Mouse (Mus musculus) bone marrow macrophage, adult 2 months (primary cell): ENCODE measurements at regions not wholly inside any gene's neighbourhood (a gene's known extent, or its start where the extent isn't known, plus 50 kb on each side); places are given as distances from the start of the nearest gene placed in this dataset.

Source experiments
- CTCF ChIP-seq: IDR thresholded peaks from 2 replicates; pipeline ENCODE4 v1.5.1; 2012; ENCODE audit warnings: low read depth, mild to moderate bottlenecking, low read length, moderate library complexity
- POLR2A ChIP-seq: IDR thresholded peaks from 2 replicates; pipeline ENCODE4 v1.6.1; 2012; ENCODE audit warnings: mild to moderate bottlenecking, low read depth, low read length, borderline replicate concordance

- TF ChIP-seq CTCF: no peak
- TF ChIP-seq POLR2A: no peak
Measured at GRCm38 (mm10) chr9:40613182-40613581, 57.2 kb upstream of the Gm21915 start.
